Mouse (Mus musculus) frontal cortex, postnatal 10 days (tissue): ENCODE results near the gene Il1r1.

ENCODE experiments used
- DNase-seq, 2 experiments: peaks; one replicate each; pipeline ENCODE4 v3.0.0; 2022; ENCODE audit warnings: low spot score in 2 of 2, mixed read lengths in 1 of 2

Gene Il1r1

GRCm38 (mm10) chr1:40317657-40318056 is 92.8 kb downstream of the Il1r1 start:
- no peak for DNase-seq

- DNase-seq = no peak
These were observed 96.9 kb downstream of the Il1r1 start for GRCm38 (mm10) chr1:40321824-40322223.

- no peak for DNase-seq
These were observed 97.7 kb downstream of the Il1r1 start for GRCm38 (mm10) chr1:40322543-40322942.

DNA sequence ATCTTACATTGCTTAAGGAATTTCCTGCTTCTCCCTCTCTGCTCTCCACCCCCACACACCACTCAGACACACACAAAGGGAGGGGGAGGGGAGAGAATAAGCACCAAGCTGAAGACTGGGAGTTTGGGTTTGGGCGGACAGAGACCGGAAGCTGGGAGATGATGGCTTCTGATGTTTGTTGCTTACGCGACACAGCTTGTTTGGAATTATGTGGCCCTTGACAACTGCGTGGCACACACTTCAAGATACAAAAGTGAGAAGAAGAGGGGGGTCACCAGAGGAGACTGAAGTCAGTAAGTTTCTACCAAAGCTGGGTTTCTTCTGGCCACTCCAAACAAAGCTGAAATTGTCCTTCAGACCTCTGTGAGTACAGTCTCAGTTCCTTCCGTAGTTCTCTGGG is 99.6 kb downstream of the Il1r1 start, which contains the start of gene Il1rl2:
TSS of gene Il1rl2 (plus strand) at position 154 of the 400 bp plus-strand sequence.
- DNase-seq = no peak

DNA sequence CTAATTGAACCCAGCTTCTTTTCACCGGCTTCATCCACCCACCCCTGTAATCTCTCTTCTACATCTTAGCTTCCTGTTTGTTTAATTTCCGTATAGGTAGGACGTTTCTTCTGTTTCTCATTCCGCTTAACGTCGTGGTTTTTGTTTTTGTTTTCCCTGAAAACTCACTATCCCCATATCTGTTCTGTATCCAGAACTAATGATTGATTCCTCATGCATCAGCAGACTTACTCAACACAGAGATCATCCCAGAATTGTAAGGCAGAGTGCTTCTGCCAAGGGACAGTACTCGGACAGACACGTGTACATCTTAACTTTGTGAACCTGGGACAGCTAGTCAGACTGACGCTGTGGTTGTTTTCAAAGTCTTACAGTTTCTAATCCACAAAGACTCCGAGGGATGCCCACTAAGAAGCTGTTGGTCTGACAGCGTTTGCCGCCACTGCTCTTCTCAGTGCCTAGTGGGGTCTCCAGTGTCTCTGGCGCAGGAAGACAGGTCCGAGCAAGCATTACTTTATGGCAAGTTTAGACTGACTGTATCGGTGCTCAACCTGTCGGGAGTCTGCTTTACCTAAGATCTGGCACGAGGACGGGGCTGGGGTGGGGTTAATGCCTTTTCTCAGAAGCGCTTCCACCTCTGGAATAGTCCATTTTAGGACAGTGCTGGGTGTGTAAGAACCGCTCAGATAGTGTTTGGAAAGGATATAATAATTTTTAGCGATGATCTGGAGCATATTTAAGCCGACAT is 100.2 kb downstream of the Il1r1 start:
- DNase-seq = no peak

DNA sequence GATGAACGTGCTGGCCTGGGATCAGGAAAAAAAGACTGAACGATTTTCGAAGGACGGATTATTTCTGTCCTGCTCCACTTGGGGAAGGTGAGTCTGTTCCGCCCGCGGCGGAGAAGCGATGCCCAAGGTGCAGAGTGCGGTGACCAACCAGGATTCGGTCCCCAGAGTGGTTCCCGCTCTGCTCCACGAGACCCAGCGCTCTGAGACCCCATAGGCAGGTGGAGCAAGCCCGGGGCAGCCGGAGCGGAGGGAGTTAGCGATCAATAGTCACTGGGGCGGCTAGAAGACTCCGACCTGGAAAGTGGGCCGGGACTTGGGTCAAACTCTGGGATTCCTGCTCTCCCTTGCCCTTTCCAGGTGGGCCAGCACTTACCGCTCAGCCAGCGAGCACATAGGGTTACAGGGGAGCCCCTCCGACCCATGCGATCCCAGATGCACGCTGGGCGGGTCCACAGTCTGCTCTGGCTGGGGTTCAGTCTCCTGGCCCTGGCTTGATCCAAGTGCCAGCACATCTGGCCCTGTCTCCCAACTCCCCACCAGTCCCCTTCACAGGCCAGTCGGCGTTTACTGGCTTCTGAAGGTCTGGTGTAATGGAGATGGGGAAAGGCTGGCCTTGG is 100.9 kb downstream of the Il1r1 start:
- DNase-seq = no peak

- DNase-seq = no peak
These were observed 102.7 kb downstream of the Il1r1 start for GRCm38 (mm10) chr1:40327604-40328003.

DNA sequence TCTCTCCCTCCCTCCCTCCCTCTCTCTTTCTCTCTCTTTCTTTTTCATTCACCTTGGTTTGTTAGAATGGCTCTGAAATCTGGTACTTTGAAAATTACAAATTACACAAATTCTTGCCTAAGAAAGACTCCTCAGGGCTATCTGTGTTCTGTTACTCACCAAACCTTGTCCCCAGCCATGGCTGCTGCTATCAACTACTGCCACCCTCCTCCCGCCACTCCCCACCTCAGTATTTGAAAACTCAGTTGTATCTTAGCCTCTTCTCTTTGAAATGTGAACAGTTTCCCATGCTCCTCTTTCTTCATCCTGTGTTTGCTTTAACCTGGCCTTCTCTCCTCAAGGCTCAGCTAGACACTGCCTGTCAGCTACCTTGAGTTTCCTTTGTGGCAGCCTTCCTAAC is 104.6 kb downstream of the Il1r1 start:
- DNase-seq = no peak

GRCm38 (mm10) chr1:40330181-40330580 is 105.3 kb downstream of the Il1r1 start:
- no peak for DNase-seq

- DNase-seq = no peak
These were observed 114.5 kb downstream of the Il1r1 start for GRCm38 (mm10) chr1:40339346-40339745.

DNA sequence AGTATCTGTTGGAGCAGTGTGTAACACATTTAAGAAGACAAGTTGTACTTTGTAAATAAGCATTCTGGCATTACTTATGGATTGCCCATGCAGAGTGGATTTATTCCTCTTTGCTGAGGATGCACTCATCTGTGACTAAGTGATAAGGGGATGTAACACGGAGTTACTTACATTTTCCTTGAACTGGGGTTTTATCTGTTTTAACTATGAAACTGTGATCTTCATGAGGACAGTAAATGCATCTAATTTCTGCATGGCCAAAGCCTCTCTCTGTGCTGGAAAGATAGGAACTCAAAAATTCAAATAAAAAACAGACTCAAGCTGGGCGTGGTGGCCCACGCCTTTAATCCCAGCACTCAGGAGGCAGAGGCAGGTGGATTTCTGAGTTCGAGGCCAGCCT is 115.2 kb downstream of the Il1r1 start:
- DNase-seq = no peak

DNA sequence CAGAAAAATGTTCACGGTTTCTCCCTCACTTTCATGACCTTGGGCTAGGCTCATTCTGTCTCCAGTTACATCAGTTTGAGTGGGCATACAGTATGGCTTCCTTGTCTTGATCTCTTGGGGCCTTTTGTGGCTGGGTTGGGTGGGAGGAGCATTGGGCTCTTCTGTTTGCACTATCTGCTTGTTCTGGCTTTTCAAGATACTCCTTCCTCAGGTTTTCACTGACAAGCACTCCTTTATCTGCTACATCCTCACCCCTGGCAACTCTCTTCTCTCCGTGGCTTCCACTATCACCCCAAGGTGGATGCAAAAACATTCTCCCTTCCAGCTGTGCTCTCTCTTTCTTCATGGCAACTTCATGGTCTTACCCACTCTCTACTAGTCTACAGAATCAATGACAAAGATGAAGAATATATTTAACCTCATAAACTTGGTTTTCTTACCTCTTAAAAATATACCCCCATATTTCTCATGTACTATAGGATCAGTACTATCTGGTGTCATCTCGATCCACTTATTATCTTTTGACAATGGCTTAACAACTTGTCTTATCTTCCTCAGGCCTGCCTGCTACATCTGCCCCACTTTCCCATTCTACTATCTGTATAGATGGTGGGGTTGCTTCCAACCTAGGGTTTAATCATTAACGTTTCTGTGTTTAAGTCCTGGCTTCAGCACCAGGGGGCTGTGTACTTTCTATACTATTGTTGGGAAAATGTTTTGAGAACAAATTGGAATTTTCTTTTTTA is 127.5 kb downstream of the Il1r1 start:
- no peak for DNase-seq

- DNase-seq = no peak
These were observed 128.0 kb downstream of the Il1r1 start for GRCm38 (mm10) chr1:40352904-40353286.

DNA sequence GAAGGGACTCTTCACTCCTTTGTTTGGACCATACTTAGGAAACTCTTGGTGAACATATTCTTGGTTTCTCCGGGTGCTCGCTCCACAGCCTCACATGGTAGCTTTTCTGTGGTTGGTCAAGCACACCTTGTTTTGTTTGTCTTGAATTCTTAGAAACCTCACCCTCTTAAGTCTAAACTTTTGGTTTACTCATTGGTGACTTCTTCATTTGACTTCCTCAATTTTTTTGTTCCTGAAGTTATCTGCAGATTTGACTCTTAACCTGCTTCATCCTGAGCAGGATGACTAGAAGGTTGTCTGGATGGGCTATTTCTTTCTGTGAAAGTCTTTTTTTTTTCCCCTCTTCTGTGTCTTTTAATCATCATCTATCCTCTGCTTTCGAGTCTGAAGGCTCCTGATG is 129.8 kb downstream of the Il1r1 start:
- DNase-seq = no peak

- no peak for DNase-seq
These were observed 130.6 kb downstream of the Il1r1 start for GRCm38 (mm10) chr1:40355431-40355843.

DNA sequence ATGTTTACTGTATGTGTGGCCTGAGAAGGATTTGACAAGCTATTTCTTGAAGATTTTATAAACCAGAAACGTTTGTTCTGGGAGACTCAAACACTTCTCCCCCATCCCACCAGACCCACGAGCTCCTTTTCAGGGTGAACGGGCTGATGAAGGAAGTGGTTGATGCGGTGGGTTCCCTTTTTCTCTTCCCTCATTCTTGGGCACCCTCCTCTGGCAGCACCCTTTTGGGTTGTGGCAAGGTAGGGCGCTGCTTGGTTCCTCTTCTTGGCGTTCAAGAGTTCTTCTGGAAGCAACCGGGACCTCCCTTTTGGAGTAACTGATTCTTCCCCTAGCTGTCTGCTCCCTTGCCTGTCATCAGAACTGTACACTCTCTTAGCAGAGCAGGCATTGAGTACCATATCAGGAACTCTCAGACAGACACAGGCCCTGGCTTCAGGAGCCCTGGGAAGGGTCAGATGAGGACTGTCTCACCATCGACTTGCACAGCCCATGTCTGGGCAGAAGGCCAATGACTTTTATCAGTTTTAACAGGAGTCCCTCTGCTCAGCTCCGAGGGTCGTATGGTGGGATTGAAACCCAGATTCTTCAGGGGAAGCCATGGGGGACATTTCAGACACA is 131.1 kb downstream of the Il1r1 start:
- no peak for DNase-seq

GRCm38 (mm10) chr1:40357921-40358320 is 133.0 kb downstream of the Il1r1 start:
- no peak for DNase-seq

GRCm38 (mm10) chr1:40358351-40358750 is 133.5 kb downstream of the Il1r1 start:
- DNase-seq = no peak

GRCm38 (mm10) chr1:40358771-40359181 is 133.9 kb downstream of the Il1r1 start:
- no peak for DNase-seq

- DNase-seq = no peak
These were observed 134.9 kb downstream of the Il1r1 start for GRCm38 (mm10) chr1:40359731-40360130.

DNA sequence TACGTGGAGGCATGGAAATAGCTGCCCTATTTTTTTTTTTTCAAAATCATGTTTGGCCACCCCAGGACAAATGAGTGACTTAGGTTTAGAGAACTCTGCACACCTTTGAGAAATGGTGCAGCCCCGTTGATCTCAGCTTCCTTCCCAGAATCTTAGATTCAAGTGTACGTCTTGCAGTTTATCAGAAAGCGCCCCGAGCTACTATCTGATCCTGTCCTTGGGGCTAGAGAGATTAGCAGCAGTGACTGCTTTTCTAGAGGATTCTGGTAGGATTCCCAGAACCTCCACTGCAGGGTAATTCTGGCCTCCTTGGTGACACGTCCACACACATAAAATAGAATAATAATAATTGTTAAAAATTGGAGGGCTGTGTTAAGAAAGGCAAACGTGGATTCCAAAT is 136.1 kb downstream of the Il1r1 start:
- DNase-seq = no peak

DNA sequence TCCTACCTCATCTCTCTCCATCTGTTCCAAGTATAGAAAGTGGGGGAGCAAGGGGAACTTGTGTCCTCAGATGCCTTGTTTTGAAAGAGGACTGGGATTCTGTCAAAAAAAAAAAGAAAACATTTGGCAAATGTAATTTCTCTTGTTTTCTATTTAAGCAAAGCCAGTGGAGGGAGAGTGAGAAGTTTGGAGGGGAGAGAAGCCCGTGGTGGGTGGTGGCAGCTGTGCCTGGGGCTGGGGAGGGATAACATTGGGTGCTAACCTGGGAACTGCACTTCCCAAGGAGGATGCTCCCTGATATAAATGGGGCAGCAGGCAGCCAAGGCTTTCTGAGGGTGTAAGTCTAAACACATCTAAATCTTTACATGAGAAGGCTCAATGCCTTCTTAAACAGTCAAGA is 136.7 kb downstream of the Il1r1 start:
- no peak for DNase-seq
